Mouse (Mus musculus) megakaryocyte, embryonic 14.5 days (primary cell): ENCODE data around the gene Eif2b4. TPM values are rescaled to one million over a fixed set of nuclear protein-coding genes. Genes with fewer than 3 reads are reported as not detected.

Experiments used
- H3K27me3 ChIP-seq: replicated peaks from 2 replicates; pipeline ENCODE3; 2012; ENCODE audit warnings: inconsistent platforms
- H3K36me3 ChIP-seq: replicated peaks from 2 replicates; pipeline ENCODE3; 2012; ENCODE audit warnings: low read length, inconsistent platforms, mixed read lengths
- H3K4me1 ChIP-seq: 2 replicates; pipeline ENCODE4 v1.6.1; 2012; ENCODE audit warnings: inconsistent platforms
- H3K4me3 ChIP-seq: replicated peaks from 2 replicates; pipeline ENCODE3; 2012; ENCODE audit warnings: moderate library complexity, mild to moderate bottlenecking, inconsistent platforms
- H3K9me3 ChIP-seq: 2 replicates; pipeline ENCODE4 v1.6.1; 2012; ENCODE audit warnings: inconsistent platforms
- FLI1 ChIP-seq: IDR thresholded peaks from 2 replicates; pipeline ENCODE4 v1.6.1; 2012; ENCODE audit warnings: low read length, inconsistent platforms, mixed read lengths
- GATA1 ChIP-seq: IDR thresholded peaks from 3 replicates; pipeline ENCODE4 v1.6.1; 2012; ENCODE audit warnings: mixed read lengths, low read length, inconsistent platforms, borderline replicate concordance
- polyA plus RNA-seq: library from polyadenylated mRNA; stranded (reverse); fragments of >175 nt; gene quantifications from 2 replicates; pipeline ENCODE4 v1.2.3, GENCODE M21; 2012; ENCODE audit warnings: low replicate concordance; ENCODE audit not compliant: insufficient read depth

The Eif2b4 gene
- polyA plus RNA-seq, result 92.1 and 146 TPM in 2 replicates

GRCm38 (mm10) chr5:31192939-31193630, at the start of gene Eif2b4, which contains the start of gene Snx17:
Gene Eif2b4, minus strand, starts transcription at chr5:31193430.
Gene Snx17, plus strand, starts transcription at chr5:31193227.
- no peaks in the 10 kb centered on the region for H3K27me3 ChIP-seq
- TF ChIP-seq FLI1 (no peak), GATA1 (no peak)
- H3K4me3 ChIP-seq, result peak within 1 kb of the TSS; percentile 99
- no peaks in the 10 kb centered on the region for H3K9me3 ChIP-seq
- peaks cover 72% of the 10 kb centered on the region for H3K36me3 ChIP-seq
- peaks cover 67% of the 10 kb centered on the region for H3K4me1 ChIP-seq

GRCm38 (mm10) chr5:31242191-31242590, 49.0 kb upstream of the Eif2b4 start:
- Histone ChIP-seq H3K36me3 (peaks cover 43% of the 10 kb centered on the region), H3K4me1 (peaks cover 38% of the 10 kb centered on the region), H3K27me3 (peaks cover 1% of the 10 kb centered on the region), H3K9me3 (peaks cover 2% of the 10 kb centered on the region), H3K4me3 (peak overlapping the region; percentile 95)
- no peak for TF ChIP-seq FLI1
- TF ChIP-seq GATA1, result no peak

GRCm38 (mm10) chr5:31241522-31242034, 48.3 kb upstream of the Eif2b4 start:
- TF ChIP-seq FLI1 (no peak), GATA1 (no peak)
- H3K9me3 ChIP-seq, result peaks cover 4% of the 10 kb centered on the region
- H3K4me3 ChIP-seq, result peak overlapping the region; percentile 95
- peaks cover 2% of the 10 kb centered on the region for H3K27me3 ChIP-seq
- H3K36me3 ChIP-seq, result peaks cover 37% of the 10 kb centered on the region
- peaks cover 38% of the 10 kb centered on the region for H3K4me1 ChIP-seq

- H3K9me3 ChIP-seq, result peaks cover 8% of the 10 kb centered on the region
- TF ChIP-seq GATA1, result no peak
- TF ChIP-seq FLI1, result no peak
- H3K36me3 ChIP-seq, result peaks cover 30% of the 10 kb centered on the region
- peaks cover 33% of the 10 kb centered on the region for H3K4me1 ChIP-seq
- peak within 1 kb of the TSS; percentile 95 for H3K4me3 ChIP-seq
- peaks cover 4% of the 10 kb centered on the region for H3K27me3 ChIP-seq
Measured at GRCm38 (mm10) chr5:31240637-31241521, 47.6 kb upstream of the Eif2b4 start, which contains the start of the genes Nrbp1 and Gm9970. Gene Nrbp1, plus strand, starts transcription at chr5:31240864. Gene Gm9970, minus strand, starts transcription at chr5:31241232.

GRCm38 (mm10) chr5:31226641-31227040, 33.4 kb upstream of the Eif2b4 start:
- no peaks in the 10 kb centered on the region for H3K36me3 ChIP-seq
- TF ChIP-seq GATA1, result no peak
- no peak for TF ChIP-seq FLI1
- peaks cover 2% of the 10 kb centered on the region for H3K27me3 ChIP-seq
- no peak overlapping the region for H3K4me3 ChIP-seq
- H3K4me1 ChIP-seq, result peaks cover 14% of the 10 kb centered on the region
- no peaks in the 10 kb centered on the region for H3K9me3 ChIP-seq

- H3K36me3 ChIP-seq, result no peaks in the 10 kb centered on the region
- H3K9me3 ChIP-seq, result no peaks in the 10 kb centered on the region
- no peak overlapping the region for H3K4me3 ChIP-seq
- no peak for TF ChIP-seq GATA1
- TF ChIP-seq FLI1, result no peak
- H3K27me3 ChIP-seq, result no peaks in the 10 kb centered on the region
- H3K4me1 ChIP-seq, result peaks cover 17% of the 10 kb centered on the region
Measured at GRCm38 (mm10) chr5:31222696-31223095, 29.5 kb upstream of the Eif2b4 start.

GRCm38 (mm10) chr5:31221304-31221945, 28.2 kb upstream of the Eif2b4 start:
- Histone ChIP-seq H3K4me1 (peaks cover 23% of the 10 kb centered on the region), H3K27me3 (no peaks in the 10 kb centered on the region), H3K36me3 (no peaks in the 10 kb centered on the region), H3K4me3 (peak overlapping the region; percentile 99), H3K9me3 (no peaks in the 10 kb centered on the region)
- no peak for TF ChIP-seq FLI1
- no peak for TF ChIP-seq GATA1

- Histone ChIP-seq H3K4me3 (peak within 1 kb of the TSS; percentile 99), H3K27me3 (no peaks in the 10 kb centered on the region), H3K36me3 (peaks cover 6% of the 10 kb centered on the region), H3K9me3 (no peaks in the 10 kb centered on the region), H3K4me1 (peaks cover 31% of the 10 kb centered on the region)
- TF ChIP-seq GATA1 (no peak), FLI1 (0 out of 2 replicates have a peak, but pooled peaks have one; percentile 66)
Measured at GRCm38 (mm10) chr5:31220448-31221303, 27.4 kb upstream of the Eif2b4 start, which contains the start of gene Ppm1g. Gene Ppm1g, minus strand, starts transcription at chr5:31220687.
